In the genomic region with DNA sequence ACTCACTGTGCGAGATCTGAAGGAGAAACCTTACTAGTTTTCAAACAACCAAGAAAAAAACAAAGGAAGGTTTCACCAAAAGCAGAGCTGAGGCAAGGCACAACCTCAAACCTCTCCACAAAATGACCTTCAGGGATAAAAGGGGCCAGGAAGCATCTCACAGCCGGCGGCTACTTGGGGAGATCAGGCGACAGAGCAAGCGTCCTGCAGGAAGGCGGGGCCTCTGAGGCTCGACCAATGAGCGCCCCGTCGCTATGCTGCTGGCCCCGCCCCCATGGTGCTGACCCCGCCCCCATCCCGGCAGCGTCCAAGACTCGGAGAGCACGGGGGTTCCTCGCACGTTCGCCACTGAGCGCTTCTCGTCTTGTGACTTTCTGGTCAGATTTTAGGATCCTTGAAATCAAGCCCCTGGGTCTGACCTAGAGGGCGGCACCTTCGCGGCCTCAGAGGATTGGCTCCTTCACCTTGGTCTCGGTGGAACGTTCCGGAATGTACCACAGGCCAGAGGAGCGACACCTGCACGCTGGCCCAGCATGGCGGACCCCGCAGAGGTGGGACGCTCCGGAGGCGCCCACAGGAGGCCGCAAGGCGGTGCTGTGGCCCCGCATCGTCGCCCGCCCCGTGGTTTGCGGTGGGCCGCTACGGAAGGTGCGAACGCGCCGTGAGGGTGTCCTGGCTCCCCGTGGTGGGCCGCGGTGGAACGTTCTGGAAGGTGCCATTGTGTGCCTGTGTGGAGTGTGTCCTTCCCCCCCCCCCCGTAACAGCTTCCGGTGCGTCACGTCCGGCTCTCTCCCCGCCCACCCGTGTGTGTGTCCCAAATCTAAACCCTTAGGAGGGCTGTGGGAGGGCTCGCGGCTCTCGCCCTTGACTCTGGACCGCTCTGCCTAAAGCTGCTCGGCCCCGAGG, we compare ENCODE assay signal across 8 mouse cellular contexts. TPM values are rescaled to one million over a fixed set of nuclear protein-coding genes. Genes with fewer than 3 reads are reported as not detected.
A peak's percentile ranks its signal among the peaks of the same experiment; 100 is the strongest.
DNase-seq lines count a peak whose midpoint lies in the region; ATAC-seq lines count a peak whose summit lies in the region.

A gene (plus strand): TSS at position 326 of the 906 bp plus-strand sequence.

- H3K4me1 ChIP-seq in intestine, embryonic 14.5 days (replicated peaks; ENCODE audit: control insufficient read depth, insufficient read depth, low read length): peaks cover 6% of the 10 kb centered on the region

- H3K4me2 ChIP-seq in intestine, embryonic 14.5 days (ENCODE audit: low read length): peak within 1 kb of the TSS; percentile 72

- H3K4me3 ChIP-seq in intestine, embryonic 14.5 days (ENCODE audit: low read depth, low read length): peak within 1 kb of the TSS; percentile 84

- peak; percentile 96 for ATAC-seq in intestine, embryonic 14.5 days (replicated peaks; ENCODE audit: low FRiP score, low TSS enrichment, low read depth)

- peak within 1 kb of the TSS; percentile 95 for H3K9ac ChIP-seq in intestine, embryonic 14.5 days (ENCODE audit: low read length)

- under 1% methylated on average over 57 of the region's 65 CpGs for WGBS in intestine, embryonic 14.5 days

- no peaks in the 10 kb centered on the region for H3K9me3 ChIP-seq in intestine, embryonic 14.5 days (ENCODE audit: control insufficient read depth, low read length)

- peak within 1 kb of the TSS; percentile 99 for H3K27ac ChIP-seq in intestine, embryonic 14.5 days (ENCODE audit: low read depth)

- peaks cover 5% of the 10 kb centered on the region; the same call in 1 of the 2 replicates for H3K36me3 ChIP-seq in intestine, embryonic 14.5 days (ENCODE audit: control insufficient read depth, insufficient read depth, low read length)

- H3K27me3 ChIP-seq in intestine, embryonic 14.5 days (replicated peaks; ENCODE audit: control insufficient read depth, insufficient read depth, low read length): no peaks in the 10 kb centered on the region

- intact Hi-C loops in left cerebral cortex, postnatal 14 days (cut with DNase I): no loop called here

- DNase-seq in adrenal gland, adult (ENCODE audit: inconsistent age in 2 of 2, low spot score in 1 of 2): peak; percentile 94 to 99
- peak; percentile 95 for DNase-seq in embryo, embryonic 10.5 days (ENCODE audit: low spot score)
- DNase-seq in gastrocnemius, postnatal 25 days: peak; percentile 94
- peak; percentile 99 for DNase-seq in intestine, embryonic 14.5 days (ENCODE audit: low spot score)
- DNase-seq in left cerebral cortex, postnatal 14 days (ENCODE audit: low spot score in 2 of 2): peak; percentile 92 to 93
- peak; percentile 93 for DNase-seq in mesoderm, embryonic 11.5 days (ENCODE audit: low read depth, low spot score)
- DNase-seq in right cerebral cortex, postnatal 36 days (ENCODE audit: low spot score in 2 of 2): peak; percentile 86 to 92
- DNase-seq in yolk sac, embryonic 10.5 days (ENCODE audit: low spot score): peak; percentile 96

RNA-seq across cellular contexts. Expression of the gene that starts here (rescaled TPM):
- 1 to 10 TPM; 3.7 TPM for total RNA-seq in gastrocnemius, postnatal 25 days (2021)
- 8.5 and 9.5 TPM in 2 replicates for polyA plus RNA-seq in intestine, embryonic 14.5 days (2014; fragmentation: Nextera tagmentation; extraction: Ambion mirVana)
- total RNA-seq in left cerebral cortex, postnatal 14 days (2021): 10 to 100 TPM; 48.8 to 53.1 TPM

Comparison
In these comparisons a context has a peak if more than half of its experiments do, and no peak if none do; other contexts are left out.
1. Peak in every context shown above with its lines: DNase-seq, ATAC-seq, H3K4me3 ChIP-seq and H3K27ac ChIP-seq.
2. RNA of the gene that starts here (total RNA-seq): 48.8 to 53.1 TPM in left cerebral cortex, postnatal 14 days; 3.7 TPM in gastrocnemius, postnatal 25 days; every median in the first group is over 10 times any median in the second.